Mouse (Mus musculus) erythroblast, embryonic 14.5 days (primary cell): ENCODE data around the gene Arhgef15. TPM values are rescaled to one million over a fixed set of nuclear protein-coding genes. Genes with fewer than 3 reads are reported as not detected.
"Not testable (repeated sequence)": the region's sequence is repeated elsewhere in the genome, so short reads cannot be mapped to it uniquely, and the experiment has no call there.

Experiments
- H3K27me3 ChIP-seq: 2 replicates; pipeline ENCODE4 v1.6.1; 2012; ENCODE audit warnings: inconsistent platforms; ENCODE audit not compliant: control insufficient read depth
- H3K36me3 ChIP-seq: 2 replicates; pipeline ENCODE4 v1.6.1; 2012; ENCODE audit warnings: mild to moderate bottlenecking, inconsistent platforms; ENCODE audit not compliant: control insufficient read depth
- H3K4me1 ChIP-seq: 2 replicates; pipeline ENCODE4 v1.6.1; 2012; ENCODE audit warnings: inconsistent platforms; ENCODE audit not compliant: control insufficient read depth
- H3K4me3 ChIP-seq: replicated peaks from 2 replicates; pipeline ENCODE3; 2012; ENCODE audit warnings: moderate library complexity, mild to moderate bottlenecking, inconsistent platforms
- H3K9me3 ChIP-seq: 2 replicates; pipeline ENCODE4 v1.6.1; 2012; ENCODE audit warnings: low read length, inconsistent platforms, mixed read lengths; ENCODE audit not compliant: control insufficient read depth
- GATA1 ChIP-seq: IDR thresholded peaks from 2 replicates; pipeline ENCODE4 v1.6.1; 2012; ENCODE audit warnings: low read length, inconsistent platforms, mixed read lengths
- TAL1 ChIP-seq: IDR thresholded peaks from 3 replicates; pipeline ENCODE4 v1.6.1; 2012; ENCODE audit warnings: low read length, inconsistent platforms, mixed read lengths
- polyA plus RNA-seq: library from polyadenylated mRNA; stranded (reverse); fragments of >175 nt; gene quantifications from 2 replicates; pipeline ENCODE4 v1.2.3, GENCODE M21; 2012

Gene Arhgef15
- polyA plus RNA-seq = not detected in 2 replicates

DNA sequence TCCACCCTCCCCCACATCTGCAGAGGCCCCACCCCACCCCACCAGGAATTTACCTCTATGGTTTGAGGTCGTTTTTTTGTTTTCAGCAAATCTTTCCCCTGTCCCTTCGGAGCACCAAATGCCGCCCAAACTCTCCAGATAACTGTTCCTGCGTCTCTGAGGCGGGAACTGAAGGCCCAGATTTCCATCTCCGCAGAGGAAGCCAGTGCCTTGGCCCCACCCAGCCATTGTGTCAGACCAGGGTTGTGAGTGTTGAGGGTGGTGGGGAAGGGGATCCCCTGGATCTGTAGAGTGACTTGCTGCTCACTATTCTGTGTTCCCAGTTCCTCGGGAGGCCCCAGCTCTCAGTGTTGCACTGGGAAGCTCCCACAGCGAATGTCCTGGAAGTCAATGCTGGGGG, at the start of gene Arhgef15:
TSS of gene Arhgef15 (minus strand) at position 173 of the 400 bp plus-strand sequence.
- no peak for TF ChIP-seq GATA1
- TF ChIP-seq TAL1 = no peak
- Histone ChIP-seq H3K4me3 (no peak within 1 kb of the TSS), H3K27me3 (peaks cover 55% of the 10 kb centered on the region)

DNA sequence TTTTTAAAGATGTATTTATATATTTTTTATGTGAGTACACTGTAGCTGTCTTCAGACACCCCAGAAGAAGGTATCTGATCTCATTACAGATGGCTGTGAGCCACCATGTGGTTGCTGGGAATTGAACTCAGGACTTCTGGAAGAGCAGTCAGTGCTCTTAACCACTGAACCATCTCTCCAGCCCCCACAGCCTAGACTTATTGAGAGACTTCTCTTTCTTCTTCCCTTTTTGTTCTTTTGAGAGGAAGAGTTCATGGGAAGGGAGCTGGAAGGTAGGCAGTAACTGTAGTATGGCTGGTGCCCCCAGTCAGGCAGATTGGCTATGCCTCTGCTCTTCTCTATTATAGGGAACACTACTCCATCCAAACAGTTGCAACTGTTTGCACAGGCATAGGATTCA, 49.3 kb upstream of the Arhgef15 start:
- H3K4me1 ChIP-seq = peaks cover 65% of the 10 kb centered on the region
- H3K27me3 ChIP-seq, H3K9me3 ChIP-seq: not testable (repeated sequence)
- H3K36me3 ChIP-seq = peaks cover 42% of the 10 kb centered on the region
- peak overlapping the region; percentile 70 for H3K4me3 ChIP-seq

More for the DNA sequence above, at the start of gene Arhgef15:
- Histone ChIP-seq H3K36me3 (no peaks in the 10 kb centered on the region), H3K4me1 (peaks cover 1% of the 10 kb centered on the region), H3K9me3 (peaks cover 5% of the 10 kb centered on the region; the same call in 1 of the 2 replicates)

DNA sequence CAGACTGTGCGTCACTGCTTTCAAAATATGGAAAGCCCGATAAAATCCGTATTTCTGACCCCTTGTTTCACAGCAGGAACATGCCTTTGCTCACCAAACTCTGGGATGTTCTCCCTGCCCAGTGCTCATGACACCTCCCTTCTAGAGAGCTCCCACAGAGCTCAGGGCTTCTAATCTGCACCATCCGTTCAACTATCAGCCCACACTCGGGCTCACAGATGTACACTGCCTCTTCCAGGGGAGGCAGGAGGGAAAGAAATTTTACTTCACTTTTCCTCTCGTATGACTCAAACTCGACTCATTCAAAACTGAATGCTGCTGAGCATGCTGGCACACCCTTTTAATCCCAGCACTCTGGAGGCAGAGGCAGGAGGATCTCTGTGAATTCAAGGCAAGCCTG, 47.9 kb upstream of the Arhgef15 start:
- no peaks in the 10 kb centered on the region for H3K9me3 ChIP-seq
- TF ChIP-seq TAL1 = peak; percentile 31; the same call in 1 of the 3 replicates
- TF ChIP-seq GATA1 = 0 out of 2 replicates have a peak, but pooled peaks have one; percentile 14
- H3K27me3 ChIP-seq = no peaks in the 10 kb centered on the region
- peaks cover 56% of the 10 kb centered on the region for H3K36me3 ChIP-seq
- H3K4me3 ChIP-seq = peak overlapping the region; percentile 19
- peaks cover 51% of the 10 kb centered on the region for H3K4me1 ChIP-seq

DNA sequence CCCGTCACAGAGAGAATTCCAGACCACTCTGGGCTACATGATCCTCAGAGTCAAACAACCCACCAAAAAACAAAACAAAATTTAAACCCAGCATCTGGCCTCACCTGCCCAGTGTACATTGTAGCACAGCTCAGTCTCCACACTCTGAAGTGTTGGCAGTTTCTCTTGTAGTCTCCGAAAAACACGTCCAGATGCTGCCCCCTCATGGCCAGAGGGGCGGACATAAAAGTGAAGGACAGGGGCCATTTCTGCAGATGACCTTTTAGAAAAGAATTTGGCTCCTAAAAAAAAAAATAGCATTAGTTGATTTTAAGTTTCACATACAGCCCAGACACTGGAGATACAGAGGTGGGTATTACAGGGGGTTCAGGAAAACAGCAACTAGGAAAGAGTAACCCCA, 46.3 kb upstream of the Arhgef15 start:
- Histone ChIP-seq H3K9me3 (no peaks in the 10 kb centered on the region), H3K4me1 (peaks cover 43% of the 10 kb centered on the region), H3K27me3 (no peaks in the 10 kb centered on the region), H3K36me3 (peaks cover 71% of the 10 kb centered on the region), H3K4me3 (no peak overlapping the region)
- TF ChIP-seq GATA1 (no peak), TAL1 (no peak)

DNA sequence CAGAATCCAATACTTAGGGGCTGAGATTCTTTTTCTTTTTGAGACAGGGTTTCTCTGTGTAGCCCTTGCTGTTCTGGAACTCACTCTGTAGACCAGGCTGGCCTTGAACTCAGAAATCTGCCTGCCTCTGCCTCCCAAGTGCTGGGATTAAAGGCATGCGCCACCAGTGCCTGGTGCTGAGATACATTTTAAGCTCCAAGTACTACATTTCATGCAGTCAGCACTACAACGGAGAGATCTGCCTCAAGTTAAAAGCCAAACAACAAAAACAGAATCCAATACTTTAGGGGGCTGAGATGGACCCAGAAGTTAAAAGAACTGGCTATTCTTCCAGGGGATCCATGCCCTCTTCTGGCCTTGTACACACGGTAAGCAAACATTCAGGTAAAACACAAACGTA, 45.5 kb upstream of the Arhgef15 start:
- H3K4me3 ChIP-seq, H3K9me3 ChIP-seq, H3K27me3 ChIP-seq: not testable (repeated sequence)
- peaks cover 79% of the 10 kb centered on the region for H3K36me3 ChIP-seq
- H3K4me1 ChIP-seq = peaks cover 36% of the 10 kb centered on the region

DNA sequence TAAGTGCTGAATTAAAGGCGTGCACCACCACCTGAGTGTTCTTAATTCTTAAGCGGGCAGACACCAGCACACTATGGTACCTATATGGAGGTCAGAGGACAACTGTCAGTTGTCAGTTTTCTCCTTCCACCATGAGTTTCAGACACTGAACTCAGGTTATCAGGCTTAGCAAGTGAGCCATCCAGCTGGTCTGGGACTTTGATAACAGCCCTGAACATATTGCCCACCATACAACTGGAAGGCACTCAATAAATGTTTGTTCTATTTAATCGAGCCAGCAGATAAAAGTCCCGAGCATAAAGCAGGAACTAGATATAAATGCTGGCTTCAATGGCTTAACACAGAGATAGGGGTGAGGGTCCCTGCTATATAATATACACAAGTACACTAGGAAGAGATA, 39.8 kb upstream of the Arhgef15 start:
- Histone ChIP-seq H3K4me1 (peaks cover 3% of the 10 kb centered on the region), H3K36me3 (peaks cover 98% of the 10 kb centered on the region), H3K27me3 (no peaks in the 10 kb centered on the region), H3K9me3 (no peaks in the 10 kb centered on the region), H3K4me3 (no peak overlapping the region)
- TF ChIP-seq GATA1 (no peak), TAL1 (no peak)

DNA sequence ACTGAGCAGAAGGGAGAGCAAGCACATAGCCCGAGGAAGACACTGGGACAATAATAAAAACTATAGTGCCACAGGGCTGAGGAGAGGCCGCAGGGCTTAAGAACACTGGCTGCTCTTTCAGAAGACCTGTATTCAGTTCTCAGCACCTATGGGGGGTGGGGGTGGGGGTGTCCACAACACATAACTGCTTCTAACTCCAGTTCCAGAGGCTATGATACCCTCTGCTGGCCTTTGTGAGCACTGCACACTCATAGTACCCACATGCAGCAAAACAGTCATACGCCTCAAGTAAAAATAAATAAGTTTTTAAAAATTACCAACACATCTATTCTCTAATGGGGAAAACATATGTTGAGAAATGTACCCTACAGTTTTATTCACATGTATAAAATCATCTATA, 37.1 kb upstream of the Arhgef15 start:
- H3K27me3 ChIP-seq = no peaks in the 10 kb centered on the region
- TF ChIP-seq GATA1 = no peak
- TF ChIP-seq TAL1 = no peak

DNA sequence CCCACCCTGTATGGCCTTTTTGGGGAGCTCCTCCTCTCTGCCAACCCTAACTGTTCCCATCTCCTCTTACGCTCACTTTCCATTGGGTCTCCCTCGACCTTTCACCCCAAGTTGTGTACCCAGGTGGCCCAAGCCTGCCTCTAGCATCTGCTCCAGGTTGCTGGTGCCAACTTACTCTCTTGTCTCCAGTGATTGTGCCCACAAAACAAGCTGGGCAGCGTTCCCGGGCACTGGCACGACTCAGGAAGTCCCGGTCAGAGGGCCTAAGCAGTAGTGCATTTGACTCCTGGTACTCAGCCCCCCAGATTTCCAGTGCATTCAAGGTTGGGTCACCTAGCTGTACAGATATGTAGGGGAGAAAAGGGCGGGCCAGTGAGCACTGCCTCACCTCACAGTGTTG, 35.8 kb upstream of the Arhgef15 start:
- Histone ChIP-seq H3K9me3 (no peaks in the 10 kb centered on the region), H3K4me1 (peaks cover 3% of the 10 kb centered on the region), H3K36me3 (peaks cover 98% of the 10 kb centered on the region), H3K4me3 (no peak overlapping the region), H3K27me3 (no peaks in the 10 kb centered on the region)
- no peak for TF ChIP-seq TAL1
- TF ChIP-seq GATA1 = no peak

More for the DNA sequence above, 37.1 kb upstream of the Arhgef15 start:
- H3K4me1 ChIP-seq = peaks cover 3% of the 10 kb centered on the region
- H3K36me3 ChIP-seq = peaks cover 99% of the 10 kb centered on the region
- no peak overlapping the region for H3K4me3 ChIP-seq
- H3K9me3 ChIP-seq = no peaks in the 10 kb centered on the region

DNA sequence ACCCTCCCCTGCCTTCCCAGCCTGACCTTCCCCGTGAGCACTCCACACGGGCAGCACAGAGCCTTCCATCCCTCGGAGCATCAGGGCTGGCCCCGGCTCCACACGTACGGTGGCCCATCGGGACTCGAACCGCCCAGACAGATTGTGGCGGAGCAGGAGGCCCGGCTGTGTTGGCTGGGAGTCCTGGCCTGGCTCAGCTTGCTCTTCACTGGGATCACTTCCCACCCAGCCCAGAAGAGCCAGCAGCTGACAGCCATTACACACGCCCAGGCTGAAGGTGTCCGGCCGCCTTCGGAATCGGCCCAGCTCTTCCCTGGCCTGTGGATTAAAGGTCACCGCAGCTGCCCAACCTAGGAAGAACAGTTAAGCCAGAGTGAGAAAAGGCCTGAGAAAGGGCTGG, 31.1 kb upstream of the Arhgef15 start:
- H3K36me3 ChIP-seq = peaks cover 81% of the 10 kb centered on the region
- no peaks in the 10 kb centered on the region for H3K9me3 ChIP-seq
- H3K27me3 ChIP-seq = no peaks in the 10 kb centered on the region
- H3K4me3 ChIP-seq = no peak overlapping the region
- TF ChIP-seq TAL1 (no peak), GATA1 (no peak)
- H3K4me1 ChIP-seq = no peaks in the 10 kb centered on the region

DNA sequence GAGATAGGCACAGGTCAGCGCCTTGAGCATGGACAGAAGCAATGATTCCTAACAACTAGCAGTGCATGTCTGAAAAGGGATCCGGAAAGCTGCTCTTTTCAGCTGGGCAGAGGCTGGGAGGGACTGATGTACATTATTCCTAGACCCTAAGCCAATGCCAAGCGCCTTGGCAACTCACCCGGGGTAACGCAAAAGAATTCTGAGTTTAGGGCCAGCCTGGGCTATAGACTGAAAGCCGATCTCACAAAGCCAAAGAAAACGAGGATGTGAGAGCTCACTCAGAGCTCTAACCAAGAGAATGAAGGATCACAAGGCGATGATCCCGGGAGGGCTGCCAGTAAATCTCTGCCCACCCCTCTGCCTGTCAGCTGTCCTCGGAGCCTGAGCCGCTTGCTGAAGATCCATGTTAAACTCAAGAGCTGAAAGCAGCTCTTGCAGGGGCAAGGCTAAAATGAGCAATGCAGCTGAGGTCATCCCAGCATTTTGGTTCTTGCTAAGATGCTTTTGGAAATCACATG, 30.1 kb upstream of the Arhgef15 start:
- Histone ChIP-seq H3K4me1 (no peaks in the 10 kb centered on the region; the same call in 1 of the 2 replicates), H3K9me3 (no peaks in the 10 kb centered on the region), H3K4me3 (no peak overlapping the region), H3K36me3 (peaks cover 72% of the 10 kb centered on the region), H3K27me3 (no peaks in the 10 kb centered on the region)
- TF ChIP-seq TAL1 = no peak
- TF ChIP-seq GATA1 = no peak
